Comparison of ENCODE assay signal across 8 mouse cellular contexts in genomic region chr4:102511511-102511910, GRCm38 (mm10).
DNase-seq lines count a peak whose midpoint lies in the region; ATAC-seq and TF ChIP-seq lines count a peak whose summit lies in the region.
"Had no signal": no experiment of that assay in that cellular context is flagged by ENCODE, and none has a peak within 500 bp of the region (broad histone marks: within the 10 kb centered on the region; RNA-seq: fewer than 3 reads in every experiment).

No protein-coding gene starts in this region.

- peaks cover 18% of the 10 kb centered on the region for H3K4me1 ChIP-seq in forebrain, embryonic 12.5 days
- H3K4me1 ChIP-seq in heart, embryonic 14.5 days (ENCODE audit: control insufficient read depth in 2 of 2, insufficient read depth in 2 of 2, low read length in 2 of 2): peaks cover 17 to 30% of the 10 kb centered on the region in 2 experiments
- H3K4me1 ChIP-seq in kidney, embryonic 15.5 days: peaks cover 31% of the 10 kb centered on the region
- H3K4me1 ChIP-seq in liver, embryonic 11.5 days (replicated peaks; ENCODE audit: control insufficient read depth, insufficient read depth, low read length): peaks cover 11% of the 10 kb centered on the region

- no peak overlapping the region for H3K9ac ChIP-seq in forebrain, embryonic 12.5 days
- H3K9ac ChIP-seq in heart, embryonic 14.5 days (ENCODE audit: low read length): peak overlapping the region; percentile 62
- 0 out of 2 replicates have a peak overlapping the region, but pooled peaks have one; percentile 21 for H3K9ac ChIP-seq in kidney, embryonic 15.5 days
- H3K9ac ChIP-seq in liver, embryonic 11.5 days (ENCODE audit: low read depth, low read length): no peak overlapping the region

- ATAC-seq in forebrain, embryonic 12.5 days (ENCODE audit: low FRiP score): peak; percentile 41; the same call in 1 of the 2 replicates
- no peak for ATAC-seq in heart, embryonic 14.5 days (ENCODE audit: insufficient number of reproducible peaks, insufficient read depth, low FRiP score, low read depth)
- ATAC-seq in kidney, embryonic 15.5 days (replicated peaks; ENCODE audit: low FRiP score): peak; percentile 69
- ATAC-seq in liver, embryonic 11.5 days (replicated peaks; ENCODE audit: low FRiP score): no peak

- H3ac ChIP-seq in myocyte (ENCODE audit: control insufficient read depth, insufficient read length): no peak overlapping the region

- no peak overlapping the region for H3K4me3 ChIP-seq in forebrain, embryonic 12.5 days (replicated peaks)
- H3K4me3 ChIP-seq in heart, embryonic 14.5 days (ENCODE audit: control insufficient read depth in 1 of 2, insufficient read depth in 1 of 2, low read depth in 1 of 2, low read length in 2 of 2): peak overlapping the region in 1 of 2 experiments; percentile 13; a peak in 1 of 4 replicates
- peak overlapping the region; percentile 23 for H3K4me3 ChIP-seq in kidney, embryonic 15.5 days (replicated peaks)
- no peak overlapping the region for H3K4me3 ChIP-seq in liver, embryonic 11.5 days (ENCODE audit: low read depth, low read length)
- H3K4me3 ChIP-seq in myocyte: peak overlapping the region; percentile 1
- H3K4me3 ChIP-seq: erythroblast, embryonic 14.5 days had no signal

- no peaks in the 10 kb centered on the region for H3K9me3 ChIP-seq in forebrain, embryonic 12.5 days
- H3K9me3 ChIP-seq in heart, embryonic 14.5 days (ENCODE audit: control insufficient read depth, low read length): no peaks in the 10 kb centered on the region
- H3K9me3 ChIP-seq in kidney, embryonic 15.5 days (replicated peaks): no peaks in the 10 kb centered on the region
- H3K9me3 ChIP-seq in liver, embryonic 11.5 days (ENCODE audit: control insufficient read depth, low read length): no peaks in the 10 kb centered on the region

- H3K79me2 ChIP-seq in myocyte (ENCODE audit: control insufficient read depth, insufficient read depth): no peaks in the 10 kb centered on the region

- peak overlapping the region; percentile 41 for H3K4me2 ChIP-seq in forebrain, embryonic 12.5 days
- H3K4me2 ChIP-seq in heart, embryonic 14.5 days (ENCODE audit: low read length): peak overlapping the region; percentile 55
- H3K4me2 ChIP-seq in kidney, embryonic 15.5 days: peak overlapping the region; percentile 51
- peak overlapping the region; percentile 52 for H3K4me2 ChIP-seq in liver, embryonic 11.5 days
- peak overlapping the region; percentile 96 for H3K4me2 ChIP-seq in myocyte (ENCODE audit: low read depth)

- WGBS in forebrain, embryonic 12.5 days: 10% methylated on average over 11 of the region's 11 CpGs
- WGBS in heart, embryonic 14.5 days: 14% methylated on average over 11 of the region's 11 CpGs
- 7% methylated on average over 11 of the region's 11 CpGs for WGBS in kidney, embryonic 15.5 days
- WGBS in liver, embryonic 11.5 days: 34% methylated on average over 11 of the region's 11 CpGs

- no peaks in the 10 kb centered on the region for H3K36me3 ChIP-seq in forebrain, embryonic 12.5 days (replicated peaks)
- 0 out of 2 replicates have a peak, but pooled peaks cover 2% of the 10 kb centered on the region for H3K36me3 ChIP-seq in heart, embryonic 14.5 days (ENCODE audit: control insufficient read depth, insufficient read depth, low read length)
- no peaks in the 10 kb centered on the region for H3K36me3 ChIP-seq in kidney, embryonic 15.5 days
- H3K36me3 ChIP-seq in liver, embryonic 11.5 days (ENCODE audit: control insufficient read depth, insufficient read depth, low read length): no peaks in the 10 kb centered on the region
- H3K36me3 ChIP-seq in myocyte (ENCODE audit: control insufficient read depth, insufficient read depth): no peaks in the 10 kb centered on the region

- H3K27ac ChIP-seq in forebrain, embryonic 12.5 days: no peak overlapping the region
- peak overlapping the region; percentile 77 to 84 for H3K27ac ChIP-seq in heart, embryonic 14.5 days (replicated peaks in 1 of 2; ENCODE audit: control insufficient read depth in 1 of 2, insufficient read depth in 1 of 2, low read depth in 2 of 2, low read length in 2 of 2)
- H3K27ac ChIP-seq in kidney, embryonic 15.5 days: peak overlapping the region; percentile 85
- 0 out of 2 replicates have a peak overlapping the region, but pooled peaks have one; percentile 30 for H3K27ac ChIP-seq in liver, embryonic 11.5 days (ENCODE audit: low read depth, low read length)

- no peak for TF ChIP-seq POLR2A in myocyte (IDR thresholded peaks at IDR 0.05; ENCODE audit: insufficient read length, low read depth)

- 0 out of 2 replicates have a peak, but pooled peaks cover 7% of the 10 kb centered on the region for H3K27me3 ChIP-seq in forebrain, embryonic 12.5 days
- H3K27me3 ChIP-seq in heart, embryonic 14.5 days (ENCODE audit: control insufficient read depth, insufficient read depth, low read length): no peaks in the 10 kb centered on the region
- no peaks in the 10 kb centered on the region for H3K27me3 ChIP-seq in kidney, embryonic 15.5 days
- H3K27me3 ChIP-seq in liver, embryonic 11.5 days (replicated peaks; ENCODE audit: control insufficient read depth, insufficient read depth, low read length): no peaks in the 10 kb centered on the region
- H3K27me3 ChIP-seq in myocyte (ENCODE audit: control insufficient read depth, insufficient read depth, insufficient read length): no peaks in the 10 kb centered on the region

- DNase-seq in adrenal gland, postnatal 36 days: peak; percentile 28 to 42
- no peak for DNase-seq in liver, embryonic 11.5 days (ENCODE audit: low spot score)
- DNase-seq in thymus, postnatal 10 days (ENCODE audit: low spot score in 2 of 2): peak; percentile 30 to 55

TF ChIP-seq in myocyte, 11 proteins besides CTCF, POLR2A, EP300 and RAD21:
- TF ChIP-seq MYOG (IDR thresholded peaks at IDR 0.05; ENCODE audit: control insufficient read depth in 1 of 3, insufficient read depth in 1 of 3, insufficient read length in 2 of 3, low read depth in 2 of 3): peak; percentile 57 to 93 (median 80)
- TF ChIP-seq E2F4 (IDR thresholded peaks at IDR 0.05; ENCODE audit: insufficient read depth): no peak
- TF ChIP-seq TCF12 (IDR thresholded peaks at IDR 0.05; ENCODE audit: insufficient read depth, poor library complexity, severe bottlenecking): peak; percentile 8
- peak; percentile 6 for TF ChIP-seq USF1 (IDR thresholded peaks at IDR 0.05; ENCODE audit: low read depth)
- no peak for TF ChIP-seq REST (IDR thresholded peaks at IDR 0.05; ENCODE audit: insufficient read depth, insufficient read length)
- peak; percentile 77 to 96 (median 81) for TF ChIP-seq MYOD1 (IDR thresholded peaks at IDR 0.05; ENCODE audit: control insufficient read depth in 1 of 3, insufficient read length in 2 of 3, low read depth in 2 of 3)
- peak; percentile 58 for TF ChIP-seq MAX (IDR thresholded peaks at IDR 0.05; ENCODE audit: low read depth)

Comparison
In these comparisons a context has a peak if more than half of its experiments do, and no peak if none do; other contexts are left out.
1. ATAC-seq: peak in forebrain, embryonic 12.5 days (single experiment) and kidney, embryonic 15.5 days (single experiment); none in heart, embryonic 14.5 days (single experiment) and liver, embryonic 11.5 days (single experiment).
2. H3K4me2 ChIP-seq: peak in every context shown above with its lines; median percentile 96 in myocyte; 55 in heart, embryonic 14.5 days; 52 in liver, embryonic 11.5 days; 51 in kidney, embryonic 15.5 days; 41 in forebrain, embryonic 12.5 days.
3. H3K4me3 ChIP-seq: peak in kidney, embryonic 15.5 days (single experiment) and myocyte (single experiment); none in forebrain, embryonic 12.5 days (single experiment) and liver, embryonic 11.5 days (single experiment).
4. H3K9ac ChIP-seq: peak in heart, embryonic 14.5 days (single experiment) and kidney, embryonic 15.5 days (single experiment); none in forebrain, embryonic 12.5 days (single experiment) and liver, embryonic 11.5 days (single experiment).